Mouse (Mus musculus): ENCODE data around the gene Naa20. TPM values are rescaled to one million over a fixed set of nuclear protein-coding genes. Genes with fewer than 3 reads are reported as not detected.

Naa20 gene
- total RNA-seq, 2 experiments from 2014 or later = 62.3 to 69.6 TPM

- no peak for DNase-seq (ENCODE audit: low spot score in 2 of 2)
Observed at GRCm38 (mm10) chr2:145948402-145948954, 46.6 kb downstream of the Naa20 start.

DNA sequence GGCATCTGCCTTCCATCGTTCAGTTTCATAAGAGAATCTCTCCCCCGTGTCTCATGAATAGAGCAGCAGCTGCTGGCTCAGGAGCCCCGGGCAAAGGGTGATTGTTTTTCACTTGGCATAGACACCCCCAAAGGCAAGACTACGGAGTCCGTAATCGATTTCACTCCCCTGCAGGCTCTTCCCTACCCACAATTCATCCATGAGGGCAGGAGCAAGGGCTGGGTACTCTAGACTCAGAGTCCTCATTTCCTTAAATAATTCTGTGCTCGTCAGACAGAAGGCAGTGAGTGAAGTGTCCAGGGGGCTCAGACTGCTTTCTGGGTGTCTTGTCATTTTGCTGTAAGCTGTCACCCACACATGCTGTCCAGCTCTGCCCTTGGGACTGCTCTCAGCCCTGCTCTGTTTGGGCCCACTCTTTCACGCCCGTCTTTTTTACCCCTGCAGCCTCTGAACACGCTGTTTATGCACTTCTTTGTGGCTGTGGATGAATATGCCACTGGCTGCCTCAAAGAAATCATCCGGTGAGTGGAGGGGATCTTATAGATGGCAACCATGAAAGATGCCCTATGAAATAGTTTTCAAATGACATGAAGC, 47.7 kb downstream of the Naa20 start:
- DNase-seq (ENCODE audit: low spot score in 2 of 2) = no peak

DNA sequence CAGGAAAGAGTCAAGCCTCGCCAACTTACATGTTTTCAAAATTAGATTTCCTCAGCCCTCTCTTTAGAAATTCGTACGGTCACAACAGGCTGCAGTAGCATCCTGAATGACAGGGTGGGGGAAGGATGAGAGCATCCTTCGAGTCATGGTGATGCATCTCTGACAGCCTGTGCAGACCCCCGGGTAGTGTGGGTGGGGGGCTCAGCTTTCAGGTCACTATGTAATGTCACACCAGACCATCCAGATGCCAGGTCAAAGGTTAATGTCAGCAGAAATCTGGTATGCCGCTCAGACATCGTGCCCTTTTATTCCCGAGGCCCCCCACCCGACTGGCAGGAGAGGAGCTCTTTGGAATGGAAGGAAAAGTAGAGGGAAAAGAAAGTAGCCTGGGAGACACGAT, 48.3 kb downstream of the Naa20 start:
- DNase-seq (ENCODE audit: low spot score in 2 of 2) = no peak

DNA sequence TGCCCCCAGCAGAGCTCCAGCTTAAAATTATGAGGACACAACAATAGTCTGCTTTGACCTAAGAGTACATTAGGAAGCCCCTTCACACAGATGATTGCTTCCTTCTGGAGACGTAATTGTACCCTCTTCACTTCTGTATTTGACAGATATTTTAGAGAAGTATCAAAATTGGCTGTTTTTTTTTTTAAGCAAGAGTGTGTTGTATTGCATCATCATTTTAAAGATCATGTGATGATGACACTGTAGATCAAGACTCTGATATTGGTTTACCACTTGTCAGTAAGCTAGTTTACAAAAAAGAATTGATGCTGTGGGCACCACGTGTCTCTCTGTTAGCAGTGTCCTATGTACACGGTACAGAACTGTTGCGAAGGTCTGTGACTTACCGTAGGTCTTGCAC, 50.8 kb downstream of the Naa20 start:
- DNase-seq (ENCODE audit: low spot score in 2 of 2) = no peak

GRCm38 (mm10) chr2:145955844-145956243, 53.9 kb downstream of the Naa20 start:
- DNase-seq (ENCODE audit: low spot score in 2 of 2) = no peak

- no peak for DNase-seq (ENCODE audit: low spot score in 2 of 2)
Observed at GRCm38 (mm10) chr2:145956318-145956717, 54.4 kb downstream of the Naa20 start.

- DNase-seq (ENCODE audit: low spot score in 2 of 2) = no peak
Observed at GRCm38 (mm10) chr2:145957450-145957849, 55.6 kb downstream of the Naa20 start.

DNA sequence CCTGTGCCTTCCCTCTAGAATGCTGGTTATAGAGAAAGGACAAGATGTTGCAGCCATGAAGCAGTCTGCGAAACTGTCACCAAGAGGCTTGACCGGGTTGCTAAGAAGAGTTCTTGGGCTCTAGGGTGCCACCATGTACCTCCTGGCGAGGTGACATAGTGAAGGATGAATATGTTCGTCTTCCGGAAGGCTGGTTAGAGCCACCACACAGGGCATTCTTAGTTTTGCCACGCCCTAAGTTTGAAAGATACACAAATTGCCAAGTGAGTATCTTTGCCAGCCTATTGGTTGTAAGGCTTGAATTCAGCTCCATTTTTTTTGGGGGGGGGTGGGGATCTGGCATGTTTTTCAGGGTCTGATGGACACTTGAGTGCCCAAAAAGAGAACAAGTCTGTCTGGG, 56.2 kb downstream of the Naa20 start:
- no peak for DNase-seq (ENCODE audit: low spot score in 2 of 2)

DNA sequence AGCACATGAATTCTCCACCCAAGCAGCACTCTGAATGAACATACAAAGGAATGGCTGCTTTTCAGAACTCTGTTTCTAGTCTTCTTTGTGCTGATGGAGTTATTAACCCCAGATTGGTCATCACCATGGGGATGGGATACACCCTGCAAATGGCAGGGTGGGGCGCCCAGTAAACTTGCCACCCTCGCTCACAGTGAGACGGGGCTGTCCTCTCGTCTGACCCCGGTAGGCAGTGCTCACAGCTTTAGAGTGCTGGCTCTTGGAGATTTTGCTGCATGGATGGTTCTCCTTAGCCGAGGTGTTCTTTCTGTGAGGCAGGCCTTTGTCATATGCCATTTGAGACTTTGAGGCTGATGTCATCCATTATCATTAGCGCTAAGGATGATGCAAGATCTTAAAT, 56.7 kb downstream of the Naa20 start:
- no peak for DNase-seq (ENCODE audit: low spot score in 2 of 2)

GRCm38 (mm10) chr2:145961861-145962260, 60.0 kb downstream of the Naa20 start:
- no peak for DNase-seq (ENCODE audit: low spot score in 2 of 2)

Small RNAs within 50 kb of the gene (microRNA-seq; reads per million reads assigned to microRNA genes)
- gene Gm25026 = 0 reads per million in 2 experiments

Other genes with a start within 250 kb of the Naa20 start
- 10 to 100 TPM; 18.4 to 23.2 TPM for gene Rin2, start 226.9 kb upstream of the Naa20 start, total RNA-seq (2021)
- gene Cfap61, start 32.7 kb downstream of the Naa20 start, total RNA-seq (2021) = 1 to 10 TPM; 3.6 to 4.1 TPM
- gene Crnkl1, start 32.9 kb downstream of the Naa20 start, total RNA-seq (2021) = 10 to 100 TPM; 19.2 to 20.6 TPM